Mouse (Mus musculus): ENCODE data around the gene Samsn1. TPM values are rescaled to one million over a fixed set of nuclear protein-coding genes. Genes with fewer than 3 reads are reported as not detected.

The Samsn1 gene
- total RNA-seq (2023) = 18.2 TPM

DNA sequence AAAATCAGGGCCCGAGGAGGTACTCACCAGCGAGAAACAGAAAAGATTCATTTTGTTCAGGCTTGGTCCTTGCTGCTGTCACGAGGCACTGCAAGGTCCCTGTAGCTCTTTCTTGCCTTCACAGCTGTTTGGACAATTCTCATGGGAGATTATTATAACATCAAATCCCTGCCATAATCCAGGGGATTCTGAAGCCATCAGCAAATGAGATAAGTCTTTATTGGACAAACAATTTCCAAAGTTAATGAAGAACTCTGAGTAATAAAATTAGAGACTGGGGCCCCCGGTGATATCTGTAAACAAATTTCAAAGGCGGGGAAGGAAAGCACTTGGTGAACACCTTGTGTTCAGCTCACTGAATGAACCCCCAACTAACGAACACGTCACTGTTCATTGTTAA, at the start of gene Samsn1:
Gene Samsn1 (minus strand): TSS at position 101 of the 400 bp plus-strand sequence.

